Mouse (Mus musculus): ENCODE results near the gene Dimt1. TPM values are rescaled to one million over a fixed set of nuclear protein-coding genes. Genes with fewer than 3 reads are reported as not detected.
A peak's percentile ranks its signal among the peaks of the same experiment; 100 is the strongest.

Gene Dimt1
- polyA plus RNA-seq, 1 experiment from 2014 or later: 42.4 TPM

DNA sequence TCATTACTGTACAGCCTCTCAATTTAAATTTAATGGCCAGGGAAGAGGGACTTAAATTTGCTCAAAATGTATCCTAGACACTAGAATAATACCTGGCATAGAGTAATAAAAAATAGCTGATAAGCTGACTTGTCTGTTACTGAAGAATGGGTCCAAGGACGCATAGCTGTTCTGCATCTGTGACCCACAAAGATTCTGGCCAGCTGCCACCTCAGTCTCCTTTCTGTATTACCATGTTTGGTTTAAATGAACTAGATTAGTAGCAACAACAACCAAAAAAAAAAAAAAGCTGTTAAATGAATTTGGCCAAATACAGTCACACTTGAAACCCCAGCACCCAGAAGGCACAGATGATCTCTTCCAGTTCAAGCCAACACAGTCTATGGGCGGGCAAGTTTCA, 17.7 kb upstream of the Dimt1 start:
- no peak for DNase-seq (ENCODE audit: low spot score)
- Histone ChIP-seq H3K9me3 (ENCODE audit: control insufficient read depth, low read length) (peaks cover 10% of the 10 kb centered on the region; the same call in 1 of the 2 replicates), H3K9ac (no peak overlapping the region), H3K27me3 (ENCODE audit: control insufficient read depth, insufficient read depth, low read length) (no peaks in the 10 kb centered on the region), H3K4me3 (replicated peaks; ENCODE audit: low read length) (no peak overlapping the region), H3K27ac (no peak overlapping the region), H3K4me1 (replicated peaks; ENCODE audit: control insufficient read depth, insufficient read depth, low read length) (no peaks in the 10 kb centered on the region), H3K4me2 (replicated peaks) (no peak overlapping the region), H3K36me3 (replicated peaks; ENCODE audit: control insufficient read depth, insufficient read depth) (peaks cover 13% of the 10 kb centered on the region)
- no peak for ATAC-seq (ENCODE audit: low FRiP score)
- 89% methylated on average over 2 of the region's 2 CpGs for WGBS

DNA sequence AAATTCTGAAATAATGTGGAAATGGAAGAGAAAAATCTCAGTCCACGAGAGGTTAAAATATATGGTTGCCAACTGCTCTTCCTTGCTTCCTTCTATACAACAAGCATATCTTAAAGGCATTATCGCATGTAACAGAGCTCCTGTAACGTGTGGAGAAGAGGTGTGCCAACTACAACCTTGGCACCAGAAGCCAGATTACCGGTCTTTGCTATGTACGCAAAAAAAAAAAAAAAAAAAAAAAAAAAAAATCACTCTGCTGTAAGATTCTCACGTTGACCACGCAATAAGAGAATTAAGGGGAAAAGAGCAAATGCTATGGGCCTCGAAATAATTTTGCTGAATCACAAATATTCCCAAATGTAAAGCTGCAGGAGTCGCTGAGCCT, 11.1 kb upstream of the Dimt1 start:
- Histone ChIP-seq H3K36me3 (replicated peaks; ENCODE audit: control insufficient read depth, insufficient read depth) (no peaks in the 10 kb centered on the region), H3K4me2 (replicated peaks) (peak overlapping the region; percentile 62), H3K27ac (peak overlapping the region; percentile 88), H3K4me1 (replicated peaks; ENCODE audit: control insufficient read depth, insufficient read depth, low read length) (peaks cover 6% of the 10 kb centered on the region), H3K4me3 (replicated peaks; ENCODE audit: low read length) (peak overlapping the region; percentile 88), H3K27me3 (ENCODE audit: control insufficient read depth, insufficient read depth, low read length) (no peaks in the 10 kb centered on the region), H3K9me3 (ENCODE audit: control insufficient read depth, low read length) (no peaks in the 10 kb centered on the region), H3K9ac (peak overlapping the region; percentile 88)
- ATAC-seq (ENCODE audit: low FRiP score) (no peak), DNase-seq (ENCODE audit: low spot score) (no peak)
- 9% methylated on average over 9 of the region's 9 CpGs for WGBS

GRCm38 (mm10) chr13:106936256-106937137, 10.4 kb upstream of the Dimt1 start, which contains the start of gene Ipo11:
Gene Ipo11, minus strand, starts transcription at chr13:106936958.
- peak; percentile 98 for ATAC-seq (ENCODE audit: low FRiP score)
- peak; percentile 99 for DNase-seq (ENCODE audit: low spot score)
- Histone ChIP-seq H3K4me3 (replicated peaks; ENCODE audit: low read length) (peak within 1 kb of the TSS; percentile 88), H3K36me3 (replicated peaks; ENCODE audit: control insufficient read depth, insufficient read depth) (no peaks in the 10 kb centered on the region), H3K4me1 (replicated peaks; ENCODE audit: control insufficient read depth, insufficient read depth, low read length) (peaks cover 6% of the 10 kb centered on the region), H3K27me3 (ENCODE audit: control insufficient read depth, insufficient read depth, low read length) (no peaks in the 10 kb centered on the region), H3K4me2 (replicated peaks) (peak within 1 kb of the TSS; percentile 62), H3K9ac (peak within 1 kb of the TSS; percentile 88), H3K27ac (peak within 1 kb of the TSS; percentile 88), H3K9me3 (ENCODE audit: control insufficient read depth, low read length) (no peaks in the 10 kb centered on the region)
- under 1% methylated on average over 83 of the region's 84 CpGs for WGBS

GRCm38 (mm10) chr13:106937138-106937472, 9.8 kb upstream of the Dimt1 start:
- Histone ChIP-seq H3K4me3 (replicated peaks; ENCODE audit: low read length) (peak overlapping the region; percentile 88), H3K9me3 (ENCODE audit: control insufficient read depth, low read length) (no peaks in the 10 kb centered on the region), H3K4me2 (replicated peaks) (peak overlapping the region; percentile 62), H3K27me3 (ENCODE audit: control insufficient read depth, insufficient read depth, low read length) (no peaks in the 10 kb centered on the region), H3K36me3 (replicated peaks; ENCODE audit: control insufficient read depth, insufficient read depth) (no peaks in the 10 kb centered on the region), H3K4me1 (replicated peaks; ENCODE audit: control insufficient read depth, insufficient read depth, low read length) (peaks cover 6% of the 10 kb centered on the region), H3K27ac (no peak overlapping the region), H3K9ac (peak overlapping the region; percentile 88; the same call in 1 of the 2 replicates)
- 29% methylated on average over 7 of the region's 7 CpGs for WGBS
- peak; percentile 1; the same call in 1 of the 2 replicates for ATAC-seq (ENCODE audit: low FRiP score)
- DNase-seq (ENCODE audit: low spot score): no peak

GRCm38 (mm10) chr13:106941211-106941976, 5.5 kb upstream of the Dimt1 start:
- no peaks in the 10 kb centered on the region for H3K4me1 ChIP-seq (replicated peaks; ENCODE audit: control insufficient read depth, insufficient read depth, low read length)
- peak overlapping the region; percentile 14 for H3K4me3 ChIP-seq (replicated peaks; ENCODE audit: low read length)
- no peak overlapping the region for H3K9ac ChIP-seq
- WGBS: 19% methylated on average over 7 of the region's 7 CpGs
- no peaks in the 10 kb centered on the region for H3K36me3 ChIP-seq (replicated peaks; ENCODE audit: control insufficient read depth, insufficient read depth)
- ATAC-seq (ENCODE audit: low FRiP score) (no peak), DNase-seq (ENCODE audit: low spot score) (no peak)
- H3K4me2 ChIP-seq (replicated peaks): peak overlapping the region; percentile 25
- H3K27ac ChIP-seq: no peak overlapping the region
- H3K9me3 ChIP-seq (ENCODE audit: control insufficient read depth, low read length): no peaks in the 10 kb centered on the region
- H3K27me3 ChIP-seq (ENCODE audit: control insufficient read depth, insufficient read depth, low read length): no peaks in the 10 kb centered on the region

DNA sequence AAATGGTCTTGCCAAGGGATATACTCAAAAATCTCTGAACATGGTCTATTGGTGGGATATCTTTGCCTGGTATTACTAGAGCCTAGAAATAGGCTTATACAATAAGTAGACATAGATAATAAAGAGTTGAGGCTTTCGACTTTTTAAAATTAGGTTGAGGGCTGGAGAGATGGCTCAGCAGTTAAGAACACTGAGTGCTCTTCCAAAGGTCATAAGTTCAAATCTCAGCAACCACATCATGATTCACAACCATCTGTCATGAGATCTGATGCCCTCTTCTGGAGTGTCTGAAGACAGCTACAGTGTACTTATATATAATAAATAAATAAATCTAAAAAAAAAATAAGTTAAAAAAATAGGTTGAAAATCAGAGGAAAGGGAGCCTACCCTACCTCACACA, 4.2 kb upstream of the Dimt1 start:
- no peaks in the 10 kb centered on the region for H3K9me3 ChIP-seq (ENCODE audit: control insufficient read depth, low read length)
- ATAC-seq (ENCODE audit: low FRiP score): no peak
- 85% methylated on average over 1 of the region's 1 CpGs for WGBS

DNA sequence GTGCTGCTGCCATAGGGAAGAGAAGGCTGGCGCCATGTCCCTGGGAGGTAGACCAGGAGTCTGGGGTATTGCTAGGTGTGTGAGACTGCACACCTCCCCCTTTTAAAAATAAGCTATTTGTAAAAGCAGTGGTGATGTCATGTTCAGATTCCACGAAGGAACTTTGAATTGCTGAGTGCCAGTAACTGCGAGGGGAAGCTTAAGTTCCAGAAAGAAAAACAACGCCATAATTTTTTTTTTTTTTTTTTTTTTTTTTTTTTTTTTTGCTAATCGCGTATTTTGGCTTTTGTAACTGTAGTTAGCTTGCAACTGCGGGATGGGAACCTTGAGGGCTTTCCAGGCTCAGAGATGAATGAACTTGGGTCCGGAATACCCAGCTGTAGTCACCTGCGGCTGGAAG, 1.4 kb upstream of the Dimt1 start:
- H3K9me3 ChIP-seq (ENCODE audit: control insufficient read depth, low read length): no peaks in the 10 kb centered on the region
- DNase-seq (ENCODE audit: low spot score): no peak
- WGBS: 82% methylated on average over 9 of the region's 9 CpGs
- no peaks in the 10 kb centered on the region for H3K27me3 ChIP-seq (ENCODE audit: control insufficient read depth, insufficient read depth, low read length)
- peaks cover 11% of the 10 kb centered on the region for H3K4me1 ChIP-seq (replicated peaks; ENCODE audit: control insufficient read depth, insufficient read depth, low read length)
- no peak for ATAC-seq (ENCODE audit: low FRiP score)
- H3K27ac ChIP-seq: no peak overlapping the region
- H3K4me3 ChIP-seq (replicated peaks; ENCODE audit: low read length): no peak overlapping the region
- H3K4me2 ChIP-seq (replicated peaks): no peak overlapping the region
- H3K9ac ChIP-seq: no peak overlapping the region
- H3K36me3 ChIP-seq (replicated peaks; ENCODE audit: control insufficient read depth, insufficient read depth): peaks cover 15% of the 10 kb centered on the region

More for the DNA sequence above, 4.2 kb upstream of the Dimt1 start:
- no peak for DNase-seq (ENCODE audit: low spot score)
- Histone ChIP-seq H3K36me3 (replicated peaks; ENCODE audit: control insufficient read depth, insufficient read depth) (no peaks in the 10 kb centered on the region), H3K4me1 (replicated peaks; ENCODE audit: control insufficient read depth, insufficient read depth, low read length) (peaks cover 3% of the 10 kb centered on the region), H3K4me3 (replicated peaks; ENCODE audit: low read length) (no peak overlapping the region), H3K27me3 (ENCODE audit: control insufficient read depth, insufficient read depth, low read length) (no peaks in the 10 kb centered on the region), H3K4me2 (replicated peaks) (no peak overlapping the region), H3K9ac (no peak overlapping the region), H3K27ac (no peak overlapping the region)

GRCm38 (mm10) chr13:106947583-106947982, 656 bp downstream of the Dimt1 start:
- H3K27ac ChIP-seq: no peak overlapping the region
- H3K9me3 ChIP-seq (ENCODE audit: control insufficient read depth, low read length): no peaks in the 10 kb centered on the region
- H3K27me3 ChIP-seq (ENCODE audit: control insufficient read depth, insufficient read depth, low read length): no peaks in the 10 kb centered on the region
- H3K4me2 ChIP-seq (replicated peaks): peak overlapping the region; percentile 77
- H3K9ac ChIP-seq: peak overlapping the region; percentile 82
- peak overlapping the region; percentile 82 for H3K4me3 ChIP-seq (replicated peaks; ENCODE audit: low read length)
- H3K36me3 ChIP-seq (replicated peaks; ENCODE audit: control insufficient read depth, insufficient read depth): peaks cover 34% of the 10 kb centered on the region
- no peak for DNase-seq (ENCODE audit: low spot score)
- ATAC-seq (ENCODE audit: low FRiP score): no peak
- H3K4me1 ChIP-seq (replicated peaks; ENCODE audit: control insufficient read depth, insufficient read depth, low read length): peaks cover 11% of the 10 kb centered on the region
- 6% methylated on average over 6 of the region's 6 CpGs for WGBS

GRCm38 (mm10) chr13:106954880-106955279, 8.0 kb downstream of the Dimt1 start:
- 93% methylated on average over 3 of the region's 3 CpGs for whole genome bisulfite sequencing
- Histone ChIP-seq H3K36me3 (replicated peaks; ENCODE audit: control insufficient read depth, insufficient read depth) (peaks cover 85% of the 10 kb centered on the region), H3K27me3 (ENCODE audit: control insufficient read depth, insufficient read depth, low read length) (no peaks in the 10 kb centered on the region), H3K4me3 (replicated peaks; ENCODE audit: low read length) (no peak overlapping the region), H3K27ac (no peak overlapping the region), H3K9ac (no peak overlapping the region), H3K4me2 (replicated peaks) (no peak overlapping the region), H3K4me1 (replicated peaks; ENCODE audit: control insufficient read depth, insufficient read depth, low read length) (no peaks in the 10 kb centered on the region), H3K9me3 (ENCODE audit: control insufficient read depth, low read length) (no peaks in the 10 kb centered on the region)
- ATAC-seq (ENCODE audit: low FRiP score) (no peak), DNase-seq (ENCODE audit: low spot score) (no peak)
